Mouse (Mus musculus): ENCODE results near the gene Dcun1d1. TPM values are rescaled to one million over a fixed set of nuclear protein-coding genes. Genes with fewer than 3 reads are reported as not detected.

Dcun1d1 gene
- polyA plus RNA-seq, 1 experiment from 2014 or later, result 103 TPM

DNA sequence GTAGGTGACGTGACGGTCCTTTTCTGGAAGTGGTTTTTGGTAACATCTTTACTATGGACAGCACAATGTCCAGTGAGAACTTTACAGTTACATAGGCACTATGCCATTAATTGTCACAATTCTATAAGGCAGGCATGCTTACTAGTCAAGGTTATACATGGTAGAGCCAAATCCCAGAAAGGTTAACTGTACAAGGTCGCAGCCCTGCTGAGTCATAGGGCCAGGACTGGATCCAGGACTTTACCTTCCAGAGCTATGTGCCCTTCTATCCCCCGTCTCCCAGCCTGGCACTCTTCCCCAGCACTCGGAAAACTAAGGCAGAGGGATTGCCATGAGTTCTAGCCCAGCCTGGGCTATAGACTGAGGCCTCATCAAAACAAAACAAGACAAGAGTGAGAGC is 26.7 kb upstream of the Dcun1d1 start:
- no peaks in the 10 kb centered on the region for H3K27me3 ChIP-seq (replicated peaks; ENCODE audit: control insufficient read depth, insufficient read depth, low read length)
- H3K4me1 ChIP-seq (ENCODE audit: control insufficient read depth, insufficient read depth, low read length), result no peaks in the 10 kb centered on the region
- peaks cover 48% of the 10 kb centered on the region for H3K36me3 ChIP-seq (ENCODE audit: control insufficient read depth, insufficient read depth, low read length)
- no peaks in the 10 kb centered on the region for H3K9me3 ChIP-seq (replicated peaks; ENCODE audit: control insufficient read depth, low read length)
- no peak overlapping the region for H3K4me3 ChIP-seq (ENCODE audit: low read depth, low read length)
- no peak overlapping the region for H3K4me2 ChIP-seq (ENCODE audit: low read length)
- ATAC-seq (no peak), DNase-seq (ENCODE audit: low spot score) (no peak)
- H3K27ac ChIP-seq (ENCODE audit: low read depth, low read length), result no peak overlapping the region
- H3K9ac ChIP-seq (ENCODE audit: low read length), result no peak overlapping the region
- WGBS, result 93% methylated on average over 5 of the region's 5 CpGs

GRCm38 (mm10) chr3:35963401-35963800 is 26.2 kb upstream of the Dcun1d1 start:
- WGBS, result 94% methylated on average over 4 of the region's 4 CpGs
- no peak for ATAC-seq
- peaks cover 44% of the 10 kb centered on the region for H3K36me3 ChIP-seq (ENCODE audit: control insufficient read depth, insufficient read depth, low read length)

DNA sequence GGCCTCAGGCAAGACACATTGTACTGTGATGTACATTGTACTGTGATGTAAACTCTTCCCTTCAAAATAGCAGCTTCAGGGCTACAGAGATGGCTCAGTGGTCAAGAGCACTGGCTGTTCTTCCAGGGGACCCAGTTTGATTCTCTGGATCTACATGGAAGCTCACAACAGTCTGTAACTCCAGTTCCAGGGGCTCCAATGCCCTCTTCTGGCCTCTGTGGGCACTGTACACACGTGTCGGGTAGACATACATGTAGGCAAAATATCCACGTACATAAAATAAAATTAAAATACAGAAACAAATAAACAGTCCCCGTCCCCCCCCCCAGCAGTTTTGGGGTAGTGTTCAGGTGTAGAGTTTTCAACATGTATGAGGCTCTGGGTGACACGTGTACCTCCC is 25.7 kb upstream of the Dcun1d1 start:
- ATAC-seq (no peak), DNase-seq (ENCODE audit: low spot score) (no peak)
- peaks cover 42% of the 10 kb centered on the region for H3K36me3 ChIP-seq (ENCODE audit: control insufficient read depth, insufficient read depth, low read length)
- no peak overlapping the region for H3K9ac ChIP-seq (ENCODE audit: low read length)
- no peak overlapping the region for H3K4me2 ChIP-seq (ENCODE audit: low read length)
- 92% methylated on average over 5 of the region's 5 CpGs for WGBS
- H3K27ac ChIP-seq (ENCODE audit: low read depth, low read length), result no peak overlapping the region
- no peak overlapping the region for H3K4me3 ChIP-seq (ENCODE audit: low read depth, low read length)
- H3K9me3 ChIP-seq (replicated peaks; ENCODE audit: control insufficient read depth, low read length), result no peaks in the 10 kb centered on the region
- H3K27me3 ChIP-seq (replicated peaks; ENCODE audit: control insufficient read depth, insufficient read depth, low read length), result no peaks in the 10 kb centered on the region
- H3K4me1 ChIP-seq (ENCODE audit: control insufficient read depth, insufficient read depth, low read length), result no peaks in the 10 kb centered on the region

More at GRCm38 (mm10) chr3:35963401-35963800, 26.2 kb upstream of the Dcun1d1 start:
- Histone ChIP-seq H3K4me1 (ENCODE audit: control insufficient read depth, insufficient read depth, low read length) (no peaks in the 10 kb centered on the region), H3K4me2 (ENCODE audit: low read length) (no peak overlapping the region), H3K27ac (ENCODE audit: low read depth, low read length) (no peak overlapping the region), H3K4me3 (ENCODE audit: low read depth, low read length) (no peak overlapping the region), H3K27me3 (replicated peaks; ENCODE audit: control insufficient read depth, insufficient read depth, low read length) (no peaks in the 10 kb centered on the region), H3K9ac (ENCODE audit: low read length) (no peak overlapping the region), H3K9me3 (replicated peaks; ENCODE audit: control insufficient read depth, low read length) (no peaks in the 10 kb centered on the region)
- DNase-seq (ENCODE audit: low spot score), result no peak

GRCm38 (mm10) chr3:35957230-35957629 is 20.0 kb upstream of the Dcun1d1 start:
- H3K36me3 ChIP-seq (ENCODE audit: control insufficient read depth, insufficient read depth, low read length), result peaks cover 13% of the 10 kb centered on the region; the same call in 1 of the 2 replicates
- H3K27ac ChIP-seq (ENCODE audit: low read depth, low read length), result no peak overlapping the region
- H3K4me1 ChIP-seq (ENCODE audit: control insufficient read depth, insufficient read depth, low read length), result no peaks in the 10 kb centered on the region
- H3K27me3 ChIP-seq (replicated peaks; ENCODE audit: control insufficient read depth, insufficient read depth, low read length), result no peaks in the 10 kb centered on the region
- H3K9ac ChIP-seq (ENCODE audit: low read length), result no peak overlapping the region
- H3K4me2 ChIP-seq (ENCODE audit: low read length), result no peak overlapping the region
- H3K9me3 ChIP-seq (replicated peaks; ENCODE audit: control insufficient read depth, low read length), result no peaks in the 10 kb centered on the region
- 93% methylated on average over 3 of the region's 3 CpGs for WGBS
- no peak overlapping the region for H3K4me3 ChIP-seq (ENCODE audit: low read depth, low read length)
- no peak for ATAC-seq
- DNase-seq (ENCODE audit: low spot score), result no peak

DNA sequence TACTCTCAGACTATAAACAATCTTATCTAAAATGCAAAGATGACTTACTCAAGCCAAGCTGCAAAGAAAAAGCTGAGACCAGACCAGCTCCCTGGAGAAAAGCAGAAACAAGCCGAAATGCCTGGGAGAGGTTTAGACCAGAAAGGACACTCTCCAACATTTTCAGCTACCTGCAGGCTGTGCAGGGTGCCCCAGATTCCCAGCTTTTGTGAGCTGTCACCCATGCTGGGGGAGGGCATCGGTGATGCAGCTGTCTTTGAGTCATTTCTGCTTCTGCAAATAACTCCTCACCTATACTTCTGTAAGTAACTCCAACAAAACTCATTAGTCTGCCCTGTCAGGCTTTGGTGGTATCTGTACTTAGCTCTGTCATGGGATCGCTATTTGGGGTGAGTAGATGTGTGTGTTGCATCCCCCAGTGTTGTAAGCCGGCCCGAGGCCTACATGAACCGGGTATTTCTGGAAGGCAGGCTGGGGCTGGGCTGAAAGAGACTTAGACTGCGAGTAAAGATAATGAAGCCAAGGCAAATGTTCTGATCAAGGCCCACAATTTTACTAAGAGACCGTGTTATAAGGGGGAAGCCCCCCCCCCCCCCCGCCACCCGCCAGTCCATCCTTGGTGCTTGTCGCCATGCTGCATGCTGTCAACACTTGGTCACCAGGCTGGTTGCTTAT is 17.8 kb upstream of the Dcun1d1 start:
- Histone ChIP-seq H3K4me2 (ENCODE audit: low read length) (no peak overlapping the region), H3K27ac (ENCODE audit: low read depth, low read length) (no peak overlapping the region), H3K9me3 (replicated peaks; ENCODE audit: control insufficient read depth, low read length) (no peaks in the 10 kb centered on the region), H3K27me3 (replicated peaks; ENCODE audit: control insufficient read depth, insufficient read depth, low read length) (no peaks in the 10 kb centered on the region), H3K4me3 (ENCODE audit: low read depth, low read length) (no peak overlapping the region), H3K36me3 (ENCODE audit: control insufficient read depth, insufficient read depth, low read length) (0 out of 2 replicates have a peak, but pooled peaks cover 2% of the 10 kb centered on the region), H3K9ac (ENCODE audit: low read length) (no peak overlapping the region), H3K4me1 (ENCODE audit: control insufficient read depth, insufficient read depth, low read length) (no peaks in the 10 kb centered on the region)
- 95% methylated on average over 11 of the region's 11 CpGs for WGBS
- DNase-seq (ENCODE audit: low spot score), result no peak
- ATAC-seq, result no peak

DNA sequence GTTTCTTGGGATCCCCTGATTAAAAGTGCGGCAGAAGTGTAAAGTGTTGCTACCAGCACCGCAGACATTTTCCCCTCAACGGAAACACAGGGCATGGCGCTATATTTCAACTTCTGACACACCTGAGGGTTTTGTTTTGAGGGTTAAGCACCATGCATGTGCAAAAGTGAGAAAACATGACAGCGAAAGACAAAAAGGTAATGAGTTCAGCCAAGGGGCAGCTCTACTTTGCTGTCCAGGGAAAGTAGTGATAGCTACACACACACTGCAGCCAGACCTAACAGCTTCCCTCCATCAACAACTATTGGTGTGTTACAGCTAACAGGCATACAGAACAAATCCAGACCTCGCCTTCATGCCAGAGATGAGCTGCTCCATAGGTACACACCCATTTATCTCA is 16.6 kb upstream of the Dcun1d1 start:
- ATAC-seq, result no peak
- Histone ChIP-seq H3K4me2 (ENCODE audit: low read length) (no peak overlapping the region), H3K9me3 (replicated peaks; ENCODE audit: control insufficient read depth, low read length) (no peaks in the 10 kb centered on the region), H3K27me3 (replicated peaks; ENCODE audit: control insufficient read depth, insufficient read depth, low read length) (no peaks in the 10 kb centered on the region), H3K4me1 (ENCODE audit: control insufficient read depth, insufficient read depth, low read length) (no peaks in the 10 kb centered on the region), H3K9ac (ENCODE audit: low read length) (no peak overlapping the region), H3K36me3 (ENCODE audit: control insufficient read depth, insufficient read depth, low read length) (no peaks in the 10 kb centered on the region), H3K4me3 (ENCODE audit: low read depth, low read length) (no peak overlapping the region), H3K27ac (ENCODE audit: low read depth, low read length) (no peak overlapping the region)
- WGBS, result 95% methylated on average over 6 of the region's 6 CpGs
- DNase-seq (ENCODE audit: low spot score), result no peak

DNA sequence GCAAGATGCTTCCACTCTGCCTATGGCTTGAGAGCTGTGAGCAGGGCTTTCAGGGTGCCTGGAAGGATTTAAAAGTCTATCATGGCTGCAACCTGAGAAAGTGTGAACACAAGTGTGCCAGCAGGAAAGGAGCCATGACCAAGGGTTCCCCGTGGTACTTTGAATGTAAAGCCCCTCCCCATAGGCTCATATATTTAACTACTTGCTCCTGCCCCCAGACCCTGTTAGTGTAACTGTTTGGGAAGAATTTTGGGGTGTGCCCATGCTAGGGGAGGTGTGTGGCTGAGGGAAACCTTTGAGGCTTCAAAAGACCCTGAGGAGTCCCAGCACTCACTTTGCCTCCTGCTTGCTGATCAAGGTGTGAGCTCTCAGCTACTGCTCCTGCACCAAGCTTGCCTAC is 15.9 kb upstream of the Dcun1d1 start:
- no peaks in the 10 kb centered on the region for H3K27me3 ChIP-seq (replicated peaks; ENCODE audit: control insufficient read depth, insufficient read depth, low read length)
- no peaks in the 10 kb centered on the region for H3K9me3 ChIP-seq (replicated peaks; ENCODE audit: control insufficient read depth, low read length)
- ATAC-seq, result no peak
- 75% methylated on average over 1 of the region's 1 CpGs for WGBS
- H3K4me1 ChIP-seq (ENCODE audit: control insufficient read depth, insufficient read depth, low read length), result no peaks in the 10 kb centered on the region
- no peak overlapping the region for H3K4me3 ChIP-seq (ENCODE audit: low read depth, low read length)
- no peak overlapping the region for H3K9ac ChIP-seq (ENCODE audit: low read length)
- H3K4me2 ChIP-seq (ENCODE audit: low read length), result no peak overlapping the region
- no peak for DNase-seq (ENCODE audit: low spot score)
- H3K36me3 ChIP-seq (ENCODE audit: control insufficient read depth, insufficient read depth, low read length), result no peaks in the 10 kb centered on the region
- H3K27ac ChIP-seq (ENCODE audit: low read depth, low read length), result no peak overlapping the region

DNA sequence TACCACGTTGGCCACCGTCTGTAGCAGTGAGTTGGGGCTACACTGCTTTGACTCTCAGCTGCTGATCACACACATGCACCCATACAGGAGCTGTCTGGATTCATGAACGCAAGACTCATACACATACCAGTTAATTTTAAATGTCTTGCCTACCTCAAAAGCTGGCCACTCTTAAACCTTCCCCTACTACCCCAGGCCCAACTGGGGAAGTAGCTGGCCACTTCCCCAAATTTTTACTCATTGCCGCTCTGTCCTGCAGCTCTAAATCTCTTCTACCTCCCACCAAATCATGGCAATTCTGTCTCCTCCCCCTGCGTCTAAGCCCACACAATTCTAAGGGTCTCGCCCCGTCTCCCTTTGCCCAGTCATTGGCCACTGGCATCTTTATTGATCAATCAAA is 11.0 kb upstream of the Dcun1d1 start:
- Histone ChIP-seq H3K4me1 (ENCODE audit: control insufficient read depth, insufficient read depth, low read length) (no peaks in the 10 kb centered on the region), H3K27me3 (replicated peaks; ENCODE audit: control insufficient read depth, insufficient read depth, low read length) (no peaks in the 10 kb centered on the region), H3K9me3 (replicated peaks; ENCODE audit: control insufficient read depth, low read length) (no peaks in the 10 kb centered on the region), H3K36me3 (ENCODE audit: control insufficient read depth, insufficient read depth, low read length) (no peaks in the 10 kb centered on the region), H3K9ac (ENCODE audit: low read length) (no peak overlapping the region), H3K4me2 (ENCODE audit: low read length) (no peak overlapping the region), H3K4me3 (ENCODE audit: low read depth, low read length) (no peak overlapping the region), H3K27ac (ENCODE audit: low read depth, low read length) (no peak overlapping the region)
- WGBS, result 91% methylated on average over 7 of the region's 7 CpGs
- no peak for ATAC-seq
- no peak for DNase-seq (ENCODE audit: low spot score)

- no peak overlapping the region for H3K27ac ChIP-seq (ENCODE audit: low read depth, low read length)
These were observed 3.4 kb upstream of the Dcun1d1 start for GRCm38 (mm10) chr3:35940520-35941135.

More at GRCm38 (mm10) chr3:35940520-35941135, 3.4 kb upstream of the Dcun1d1 start:
- no peaks in the 10 kb centered on the region for H3K4me1 ChIP-seq (ENCODE audit: control insufficient read depth, insufficient read depth, low read length)
- H3K9me3 ChIP-seq (replicated peaks; ENCODE audit: control insufficient read depth, low read length), result no peaks in the 10 kb centered on the region
- H3K9ac ChIP-seq (ENCODE audit: low read length), result no peak overlapping the region
- 0 out of 2 replicates have a peak, but pooled peaks cover 5% of the 10 kb centered on the region for H3K36me3 ChIP-seq (ENCODE audit: control insufficient read depth, insufficient read depth, low read length)
- DNase-seq (ENCODE audit: low spot score) (no peak), ATAC-seq (no peak)
- no peak overlapping the region for H3K4me2 ChIP-seq (ENCODE audit: low read length)
- H3K27me3 ChIP-seq (replicated peaks; ENCODE audit: control insufficient read depth, insufficient read depth, low read length), result no peaks in the 10 kb centered on the region
- 89% methylated on average over 4 of the region's 4 CpGs for WGBS
- H3K4me3 ChIP-seq (ENCODE audit: low read depth, low read length), result no peak overlapping the region

All from forebrain, embryonic 14.5 days (tissue).